Mouse (Mus musculus) lung, adult 2 months (tissue): ENCODE data around the gene Gsto1. TPM values are rescaled to one million over a fixed set of nuclear protein-coding genes. Genes with fewer than 3 reads are reported as not detected.
"Not testable (repeated sequence)": the region's sequence is repeated elsewhere in the genome, so short reads cannot be mapped to it uniquely, and the experiment has no call there.

Experiments
- DNase-seq: peaks from one replicate; pipeline ENCODE4 v3.0.0; 2022
- H3K4me1 ChIP-seq: fragments of 200-500 bp; 2 replicates; pipeline ENCODE4 v1.6.1; 2011; ENCODE audit warnings: low read length; ENCODE audit not compliant: control insufficient read depth, insufficient read depth
- H3K4me3 ChIP-seq: fragments of 200-500 bp; replicated peaks from 2 replicates; pipeline ENCODE3; 2011; ENCODE audit warnings: low read depth, mild to moderate bottlenecking, control low read depth, low read length; ENCODE audit errors: extremely low read depth
- CTCF ChIP-seq: fragments of 200-500 bp; IDR thresholded peaks from 2 replicates; pipeline ENCODE4 v1.5.1; 2011; ENCODE audit warnings: mild to moderate bottlenecking, low read length, control low read depth; ENCODE audit not compliant: insufficient read depth
- POLR2A ChIP-seq: fragments of 200-500 bp; IDR thresholded peaks from 2 replicates; pipeline ENCODE4 v1.6.1; 2011; ENCODE audit warnings: low read depth, mild to moderate bottlenecking, control low read depth, low read length, borderline replicate concordance; ENCODE audit errors: extremely low read depth
- WGBS: fragments of 180-500 bp; shearing (Covaris S2); methylation state at CpG from one replicate; pipeline ENCODE4 v1.1.7; 2018; 5-methylcytosine and 5-hydroxymethylcytosine counted together
- polyA plus RNA-seq: library from polyadenylated mRNA; depleted of rRNA; stranded (reverse); fragments of >200 nt; gene quantifications from 2 replicates; pipeline ENCODE4 v1.2.3, GENCODE M21; 2012

Gsto1 gene
- polyA plus RNA-seq, 1 experiment = 155 TPM

GRCm38 (mm10) chr19:47831111-47831510, 23.7 kb upstream of the Gsto1 start:
- DNase-seq = no peak
- WGBS = 94% methylated on average over 8 of the region's 8 CpGs
- Histone ChIP-seq H3K4me3 (no peak overlapping the region), H3K4me1 (no peaks in the 10 kb centered on the region)
- TF ChIP-seq POLR2A (no peak), CTCF (no peak)

DNA sequence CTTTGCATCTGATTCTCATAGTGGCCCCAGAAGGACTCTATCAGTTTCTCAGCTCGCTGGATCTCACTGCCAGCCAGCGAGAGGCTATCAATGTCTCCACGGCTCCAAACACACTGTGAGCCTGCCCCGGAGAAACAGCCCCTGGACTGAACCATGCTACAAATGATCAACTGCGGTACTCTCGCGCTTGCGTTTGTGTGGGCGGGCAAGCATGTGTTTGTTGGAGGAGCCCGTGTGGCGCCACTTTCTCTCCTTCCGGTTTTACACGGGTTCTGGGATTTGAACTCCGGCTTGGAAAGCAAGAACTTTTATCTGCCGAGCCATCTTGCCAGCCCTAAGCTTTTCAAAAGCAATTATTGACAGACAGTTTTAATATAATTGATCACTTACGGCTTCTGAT, 22.5 kb upstream of the Gsto1 start:
- Histone ChIP-seq H3K4me1 (no peaks in the 10 kb centered on the region), H3K4me3 (no peak overlapping the region)
- DNase-seq = no peak
- WGBS = 83% methylated on average over 16 of the region's 16 CpGs
- no peak for TF ChIP-seq CTCF
- no peak for TF ChIP-seq POLR2A

DNA sequence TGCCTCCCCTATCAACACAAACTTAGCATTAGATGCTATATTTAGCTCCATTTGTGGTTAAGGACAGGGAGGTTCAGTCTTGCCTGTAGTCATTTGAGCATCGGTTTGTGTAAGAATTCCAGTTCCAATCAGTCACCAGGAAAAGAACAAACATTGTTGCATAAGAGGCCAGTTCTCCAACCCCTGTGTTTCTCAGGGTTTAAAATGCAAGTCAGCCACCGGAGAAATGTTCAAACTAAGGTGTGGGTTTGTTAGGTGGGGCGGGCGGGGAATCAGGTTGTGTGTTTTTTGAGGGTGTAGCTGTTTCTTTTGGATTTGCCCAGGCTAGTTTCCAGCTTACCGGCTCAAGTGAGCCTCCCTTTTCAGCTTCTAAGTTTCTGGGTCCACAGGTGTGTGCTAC, 20.2 kb upstream of the Gsto1 start:
- 59% methylated on average over 5 of the region's 5 CpGs for WGBS

DNA sequence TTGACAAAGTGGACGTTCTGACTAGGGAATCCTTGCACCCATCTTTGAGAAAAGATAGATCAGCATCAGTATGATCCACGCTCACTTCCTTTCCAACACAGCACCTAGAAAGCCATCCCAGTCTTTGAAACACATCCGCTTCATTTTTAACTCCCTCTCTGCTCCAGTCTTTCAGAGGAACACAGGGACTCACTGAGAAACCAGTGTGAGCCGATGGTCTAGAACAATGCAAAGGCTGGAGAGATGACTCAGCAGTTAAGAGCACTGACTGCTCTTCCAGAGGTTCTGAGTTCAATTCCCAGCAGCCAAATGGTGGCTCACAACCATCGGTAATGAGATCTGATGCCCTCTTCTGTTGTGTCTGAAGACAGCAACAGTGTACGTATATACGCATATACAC, 19.0 kb upstream of the Gsto1 start:
- no peak for DNase-seq
- no peaks in the 10 kb centered on the region for H3K4me1 ChIP-seq
- 84% methylated on average over 7 of the region's 7 CpGs for WGBS
- H3K4me3 ChIP-seq = no peak overlapping the region
- no peak for TF ChIP-seq CTCF
- TF ChIP-seq POLR2A = no peak

More for the DNA sequence above, 20.2 kb upstream of the Gsto1 start:
- H3K4me3 ChIP-seq = no peak overlapping the region
- H3K4me1 ChIP-seq = no peaks in the 10 kb centered on the region
- DNase-seq = no peak
- no peak for TF ChIP-seq POLR2A
- TF ChIP-seq CTCF = no peak

GRCm38 (mm10) chr19:47836701-47837526, 17.9 kb upstream of the Gsto1 start:
- no peaks in the 10 kb centered on the region for H3K4me1 ChIP-seq
- peak; percentile 59 for DNase-seq
- WGBS = 5% methylated on average over 49 of the region's 49 CpGs
- peak overlapping the region; percentile 17 for H3K4me3 ChIP-seq
- TF ChIP-seq CTCF (no peak), POLR2A (no peak)

GRCm38 (mm10) chr19:47837527-47837901, 17.3 kb upstream of the Gsto1 start:
- DNase-seq = no peak
- WGBS = 1% methylated on average over 6 of the region's 6 CpGs
- H3K4me3 ChIP-seq = no peak overlapping the region
- TF ChIP-seq CTCF = no peak
- no peak for TF ChIP-seq POLR2A
- no peaks in the 10 kb centered on the region for H3K4me1 ChIP-seq

- DNase-seq, H3K4me3 ChIP-seq, H3K4me1 ChIP-seq: not testable (repeated sequence)
- WGBS = 75% methylated on average over 15 of the region's 15 CpGs
Observed at GRCm38 (mm10) chr19:47841234-47841633, 13.5 kb upstream of the Gsto1 start.

- Histone ChIP-seq H3K4me3 (no peak overlapping the region), H3K4me1 (peaks cover 4% of the 10 kb centered on the region; the same call in 1 of the 2 replicates)
- TF ChIP-seq CTCF (no peak), POLR2A (no peak)
- 83% methylated on average over 3 of the region's 3 CpGs for WGBS
- no peak for DNase-seq
Observed at GRCm38 (mm10) chr19:47849735-47850134, 5.0 kb upstream of the Gsto1 start.

DNA sequence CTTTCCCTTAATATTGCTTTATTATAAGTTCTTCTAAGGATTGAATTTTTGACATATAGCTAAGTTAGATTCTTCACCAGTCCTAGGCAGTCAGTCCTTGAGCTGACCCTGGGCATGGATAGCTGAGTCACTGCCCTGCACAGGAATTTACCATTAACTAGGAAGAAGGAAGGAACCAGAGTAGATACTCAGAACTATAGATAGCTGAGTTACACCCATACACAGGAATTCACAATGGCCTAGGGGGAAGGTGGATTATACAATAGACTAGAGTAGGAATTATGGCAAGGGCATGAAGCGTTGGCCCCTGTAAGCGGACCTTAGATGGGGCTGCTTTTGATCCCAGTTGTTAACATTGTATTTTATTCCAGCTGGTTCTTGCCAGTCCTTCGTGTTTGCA, 2.6 kb upstream of the Gsto1 start:
- not testable (repeated sequence) for H3K4me1 ChIP-seq, DNase-seq, H3K4me3 ChIP-seq
- WGBS = 90% methylated on average over 3 of the region's 3 CpGs

DNA sequence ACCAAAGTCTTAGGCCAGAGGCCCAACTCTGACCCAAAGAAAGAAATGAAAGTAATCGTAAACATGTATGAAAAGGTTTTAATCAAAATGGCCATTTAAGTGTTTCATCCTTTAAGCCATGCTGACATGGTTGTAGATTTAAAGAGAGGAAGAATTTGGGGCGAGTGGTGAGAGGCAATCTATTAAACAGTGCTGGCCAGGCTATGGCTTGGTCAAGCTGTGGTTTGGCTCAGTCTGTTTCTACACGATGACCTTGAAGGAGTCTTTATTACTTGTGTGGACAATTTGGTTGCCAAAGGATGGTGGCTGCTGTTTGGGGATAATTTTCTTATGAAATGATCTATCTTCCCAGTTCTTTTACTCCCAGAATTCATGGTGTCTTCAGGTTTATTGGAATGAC, 1.7 kb upstream of the Gsto1 start:
- TF ChIP-seq CTCF (no peak), POLR2A (no peak)
- H3K4me3 ChIP-seq = no peak overlapping the region
- WGBS = 89% methylated on average over 3 of the region's 3 CpGs
- DNase-seq = no peak
- H3K4me1 ChIP-seq = peaks cover 4% of the 10 kb centered on the region; the same call in 1 of the 2 replicates
